Mouse (Mus musculus): ENCODE data around the gene Nkd2.

DNA sequence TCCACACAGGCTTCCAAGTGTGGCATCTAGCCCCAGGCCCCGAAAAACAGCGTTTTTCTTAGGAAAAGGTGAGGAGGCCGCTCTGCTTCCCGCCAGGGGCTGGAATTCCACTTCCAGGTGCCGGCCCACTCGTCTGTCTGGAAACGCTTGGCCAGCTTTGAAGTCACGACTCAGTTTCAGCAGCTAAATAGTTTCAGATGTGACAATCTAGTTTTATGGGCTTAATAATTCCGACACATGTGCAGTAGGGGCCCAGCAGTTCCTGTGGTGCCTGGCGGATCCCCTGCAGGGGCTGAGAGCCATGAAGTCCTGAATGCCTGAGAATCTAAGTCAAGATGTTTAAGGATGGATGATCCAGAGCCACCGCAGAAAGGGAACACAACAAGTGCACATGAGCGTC lies 13.6 kb downstream of the Nkd2 start:
- TF ChIP-seq CTCF (IDR thresholded peaks at IDR 0.05; ENCODE audit: low read depth, low read length) (no peak), POLR2A (IDR thresholded peaks at IDR 0.05; ENCODE audit: extremely low read depth, insufficient read depth, low read length) (no peak)

Measured in liver, adult 2 months (tissue).